Mouse (Mus musculus) lung, embryonic 14.5 days (tissue): ENCODE data around the gene Cyfip2. TPM values are rescaled to one million over a fixed set of nuclear protein-coding genes. Genes with fewer than 3 reads are reported as not detected.
A peak's percentile ranks its signal among the peaks of the same experiment; 100 is the strongest.

ENCODE experiments used
- ATAC-seq: fragments of 200-750 bp; cut with Nextera tagmentation; 2 replicates; pipeline ENCODE4 v1.8.0; 2017; ENCODE audit warnings: mild to moderate bottlenecking, moderate TSS enrichment, moderate library complexity; ENCODE audit not compliant: insufficient read depth
- DNase-seq: peaks from one replicate; pipeline ENCODE4 v3.0.0-alpha.2; 2015
- H3K27ac ChIP-seq: fragments of 300-500 bp; sonication (generic); 2 replicates; pipeline ENCODE4 v1.5.1; 2014; ENCODE audit warnings: low read depth, mild to moderate bottlenecking, moderate library complexity
- H3K27me3 ChIP-seq: fragments of 300-500 bp; sonication (generic); 2 replicates; pipeline ENCODE4 v1.6.1; 2014; ENCODE audit warnings: low read length, control low read depth; ENCODE audit not compliant: insufficient read depth
- H3K36me3 ChIP-seq: fragments of 300-500 bp; sonication (generic); 2 replicates; pipeline ENCODE4 v1.6.1; 2014; ENCODE audit warnings: control low read depth; ENCODE audit not compliant: insufficient read depth
- H3K4me1 ChIP-seq: fragments of 300-500 bp; sonication (generic); 2 replicates; pipeline ENCODE4 v1.6.1; 2014; ENCODE audit warnings: antibody characterized with exemption, control low read depth; ENCODE audit not compliant: insufficient read depth
- H3K4me2 ChIP-seq: fragments of 300-500 bp; sonication (generic); 2 replicates; pipeline ENCODE4 v1.6.1; 2014; ENCODE audit warnings: mild to moderate bottlenecking
- H3K4me3 ChIP-seq: fragments of 300-500 bp; sonication (generic); 2 replicates; pipeline ENCODE4 v1.5.1; 2014; ENCODE audit warnings: low read depth, low read length
- H3K9ac ChIP-seq: fragments of 300-500 bp; sonication (generic); 2 replicates; pipeline ENCODE4 v1.6.1; 2014
- H3K9me3 ChIP-seq: fragments of 300-500 bp; sonication (generic); 2 replicates; pipeline ENCODE4 v1.6.1; 2016; ENCODE audit warnings: low read depth, low read length, control low read depth
- CTCF ChIP-seq: IDR thresholded peaks from 2 replicates; pipeline ENCODE4 v1.5.1; 2016; ENCODE audit warnings: antibody characterized with exemption, low read depth
- WGBS: fragments of 180-500 bp; shearing (Covaris S2); extraction: QIAGEN DNeasy Blood & Tissue Kit; methylation state at CpG from one replicate; pipeline ENCODE4 v1.1.7; 2014; 5-methylcytosine and 5-hydroxymethylcytosine counted together
- polyA plus RNA-seq: library from polyadenylated mRNA; unstranded; fragments of >200 nt; fragmentation: Nextera tagmentation; extraction: Ambion mirVana; gene quantifications from 2 replicates; pipeline ENCODE4 v1.2.1, GENCODE M21; 2014

Gene Cyfip2
- polyA plus RNA-seq, 1 experiment from 2014 or later = 6.1 TPM

GRCm38 (mm10) chr11:46341960-46342359 lies 29.3 kb upstream of the Cyfip2 start:
- H3K4me2 ChIP-seq = no peak overlapping the region
- no peak overlapping the region for H3K4me3 ChIP-seq
- no peaks in the 10 kb centered on the region for H3K27me3 ChIP-seq
- H3K9me3 ChIP-seq = no peaks in the 10 kb centered on the region
- ATAC-seq (no peak), DNase-seq (no peak)
- no peak overlapping the region for H3K9ac ChIP-seq
- H3K4me1 ChIP-seq = no peaks in the 10 kb centered on the region
- H3K36me3 ChIP-seq = no peaks in the 10 kb centered on the region
- TF ChIP-seq CTCF = no peak
- 90% methylated on average over 4 of the region's 4 CpGs for WGBS
- H3K27ac ChIP-seq = no peak overlapping the region

- no peak overlapping the region for H3K27ac ChIP-seq
- ATAC-seq (no peak), DNase-seq (no peak)
- WGBS = 83% methylated on average over 5 of the region's 5 CpGs
- no peaks in the 10 kb centered on the region for H3K27me3 ChIP-seq
- H3K4me1 ChIP-seq = no peaks in the 10 kb centered on the region
- TF ChIP-seq CTCF = no peak
- no peaks in the 10 kb centered on the region for H3K9me3 ChIP-seq
- no peak overlapping the region for H3K9ac ChIP-seq
- no peak overlapping the region for H3K4me2 ChIP-seq
- no peak overlapping the region for H3K4me3 ChIP-seq
- H3K36me3 ChIP-seq = no peaks in the 10 kb centered on the region
Measured at GRCm38 (mm10) chr11:46336020-46336419, 23.4 kb upstream of the Cyfip2 start.

GRCm38 (mm10) chr11:46332217-46332616 lies 19.6 kb upstream of the Cyfip2 start:
- no peak for TF ChIP-seq CTCF
- H3K27me3 ChIP-seq = no peaks in the 10 kb centered on the region
- H3K4me2 ChIP-seq = no peak overlapping the region
- H3K4me3 ChIP-seq = no peak overlapping the region
- no peak overlapping the region for H3K9ac ChIP-seq
- no peak overlapping the region for H3K27ac ChIP-seq
- no peaks in the 10 kb centered on the region for H3K4me1 ChIP-seq
- H3K9me3 ChIP-seq = no peaks in the 10 kb centered on the region
- no peak for ATAC-seq
- no peak for DNase-seq
- 86% methylated on average over 8 of the region's 8 CpGs for WGBS
- no peaks in the 10 kb centered on the region for H3K36me3 ChIP-seq

GRCm38 (mm10) chr11:46326271-46327015 lies 13.8 kb upstream of the Cyfip2 start:
- Histone ChIP-seq H3K27me3 (no peaks in the 10 kb centered on the region), H3K4me1 (no peaks in the 10 kb centered on the region), H3K9me3 (no peaks in the 10 kb centered on the region), H3K27ac (no peak overlapping the region), H3K36me3 (no peaks in the 10 kb centered on the region), H3K4me2 (no peak overlapping the region), H3K4me3 (no peak overlapping the region), H3K9ac (no peak overlapping the region)
- DNase-seq (no peak), ATAC-seq (no peak)
- 82% methylated on average over 16 of the region's 16 CpGs for WGBS
- TF ChIP-seq CTCF = no peak

- Histone ChIP-seq H3K9me3 (no peaks in the 10 kb centered on the region), H3K4me1 (no peaks in the 10 kb centered on the region), H3K4me2 (no peak overlapping the region), H3K27ac (no peak overlapping the region), H3K36me3 (no peaks in the 10 kb centered on the region), H3K9ac (no peak overlapping the region), H3K4me3 (no peak overlapping the region), H3K27me3 (no peaks in the 10 kb centered on the region)
- DNase-seq (no peak), ATAC-seq (no peak)
- 58% methylated on average over 7 of the region's 7 CpGs for WGBS
- TF ChIP-seq CTCF = no peak
Measured at GRCm38 (mm10) chr11:46321559-46321958, 8.9 kb upstream of the Cyfip2 start.

- whole genome bisulfite sequencing = 29% methylated on average over 7 of the region's 7 CpGs
- H3K27ac ChIP-seq = no peak overlapping the region
- DNase-seq (peak; percentile 64), ATAC-seq (no peak)
- H3K9me3 ChIP-seq = no peaks in the 10 kb centered on the region
- H3K27me3 ChIP-seq = peaks cover 6% of the 10 kb centered on the region; the same call in 1 of the 2 replicates
- H3K4me1 ChIP-seq = no peaks in the 10 kb centered on the region
- no peaks in the 10 kb centered on the region for H3K36me3 ChIP-seq
- TF ChIP-seq CTCF = no peak
- H3K4me2 ChIP-seq = no peak overlapping the region
- H3K9ac ChIP-seq = no peak overlapping the region
- no peak overlapping the region for H3K4me3 ChIP-seq
Measured at GRCm38 (mm10) chr11:46314534-46314933, 1.9 kb upstream of the Cyfip2 start.

- no peaks in the 10 kb centered on the region for H3K4me1 ChIP-seq
- no peak for TF ChIP-seq CTCF
- no peak overlapping the region for H3K4me3 ChIP-seq
- no peaks in the 10 kb centered on the region for H3K36me3 ChIP-seq
- no peaks in the 10 kb centered on the region for H3K9me3 ChIP-seq
- no peak overlapping the region for H3K9ac ChIP-seq
- DNase-seq (no peak), ATAC-seq (no peak)
- peaks cover 6% of the 10 kb centered on the region; the same call in 1 of the 2 replicates for H3K27me3 ChIP-seq
- no peak overlapping the region for H3K27ac ChIP-seq
- no peak overlapping the region for H3K4me2 ChIP-seq
- 75% methylated on average over 6 of the region's 6 CpGs for WGBS
Measured at GRCm38 (mm10) chr11:46313851-46314250, 1.2 kb upstream of the Cyfip2 start.
